Mouse (Mus musculus) CH12.LX (cell line): ENCODE data around the gene Slc22a7. TPM values are rescaled to one million over a fixed set of nuclear protein-coding genes. Genes with fewer than 3 reads are reported as not detected.

ENCODE experiments used
- DNase-seq: peaks from one replicate; pipeline ENCODE4 v3.0.0-alpha.2; 2013; ENCODE audit errors: extremely low read depth
- H3K27ac ChIP-seq: 2 replicates; pipeline ENCODE4 v1.5.1; 2012; ENCODE audit warnings: low read depth, mild to moderate bottlenecking, control low read depth, moderate library complexity; ENCODE audit not compliant: insufficient read depth
- H3K27me3 ChIP-seq: replicated peaks from 2 replicates; pipeline ENCODE3; 2012; ENCODE audit warnings: inconsistent platforms
- H3K36me3 ChIP-seq, 2 experiments: replicated peaks in 1 of 2; 2 replicates each; pipeline versions ENCODE3 to v1.6.1; 2012; ENCODE audit warnings: inconsistent platforms in 1 of 2, low read length in 1 of 2, mild to moderate bottlenecking in 1 of 2, mixed read lengths in 1 of 2, moderate library complexity in 1 of 2; ENCODE audit not compliant: control insufficient read depth in 1 of 2, insufficient read depth in 1 of 2
- H3K4me1 ChIP-seq, 2 experiments: 2 replicates each; pipeline ENCODE4 v1.6.1; 2012; ENCODE audit warnings: inconsistent platforms in 1 of 2, moderate library complexity in 1 of 2; ENCODE audit not compliant: insufficient read depth in 2 of 2, control insufficient read depth in 1 of 2
- H3K4me2 ChIP-seq: 2 replicates; pipeline ENCODE4 v1.6.1; 2012; ENCODE audit warnings: low read depth, mild to moderate bottlenecking, control low read depth; ENCODE audit not compliant: poor library complexity, insufficient read depth, severe bottlenecking
- H3K4me3 ChIP-seq, 3 experiments: fragments of 150-350 bp in 1 of 3; sonication (generic) in 1 of 3; replicated peaks in 1 of 3; 2 replicates each; pipeline versions ENCODE3 to v1.5.1; 2011 to 2012; ENCODE audit warnings: low read depth in 2 of 3, low read length in 2 of 3, mild to moderate bottlenecking in 2 of 3, moderate library complexity in 2 of 3, control low read depth in 1 of 3, improper control_type of control experiment in 1 of 3, inconsistent platforms in 1 of 3, mixed read lengths in 1 of 3; ENCODE audit not compliant: poor library complexity in 1 of 3
- H3K79me2 ChIP-seq: replicated peaks from 2 replicates; pipeline ENCODE4 v1.6.1; 2012; ENCODE audit warnings: mild to moderate bottlenecking, moderate library complexity; ENCODE audit not compliant: control insufficient read depth, poor library complexity, insufficient read depth, severe bottlenecking; ENCODE audit errors: extremely low read depth
- H3K9ac ChIP-seq: 2 replicates; pipeline ENCODE4 v1.6.1; 2012; ENCODE audit warnings: low read depth, mild to moderate bottlenecking, control low read depth, moderate library complexity; ENCODE audit not compliant: insufficient read depth
- H3K9me3 ChIP-seq: replicated peaks from 2 replicates; pipeline ENCODE3; 2012; ENCODE audit warnings: low read length, inconsistent platforms, mixed read lengths
- BHLHE40 ChIP-seq: IDR thresholded peaks from 2 replicates; pipeline ENCODE4 v1.6.1; 2011; ENCODE audit warnings: mild to moderate bottlenecking, low read depth, low read length, improper control_type of control experiment
- CHD1 ChIP-seq: IDR thresholded peaks from 2 replicates; pipeline ENCODE4 v1.6.1; 2012; ENCODE audit warnings: low read depth, low read length, improper control_type of control experiment, inconsistent platforms
- E2F4 ChIP-seq: IDR thresholded peaks from 2 replicates; pipeline ENCODE4 v1.6.1; 2011; ENCODE audit warnings: low read depth, low read length, improper control_type of control experiment; ENCODE audit not compliant: insufficient replicate concordance
- EP300 ChIP-seq: IDR thresholded peaks from 2 replicates; pipeline ENCODE4 v1.6.1; 2011; ENCODE audit warnings: low read length, improper control_type of control experiment
- ETS1 ChIP-seq: conservative IDR thresholded peaks from 2 replicates; pipeline ENCODE4 v1.6.1; 2012; ENCODE audit warnings: low read depth, mild to moderate bottlenecking, inconsistent platforms, low read length, improper control_type of control experiment, moderate library complexity
- GABPA ChIP-seq: IDR thresholded peaks from 2 replicates; pipeline ENCODE4 v1.6.1; 2012; ENCODE audit warnings: low read depth, low read length, improper control_type of control experiment, inconsistent platforms; ENCODE audit not compliant: insufficient replicate concordance
- HCFC1 ChIP-seq: IDR thresholded peaks from 2 replicates; pipeline ENCODE4 v1.6.1; 2012; ENCODE audit warnings: low read depth, mild to moderate bottlenecking, inconsistent platforms, low read length, improper control_type of control experiment
- JUN ChIP-seq: IDR thresholded peaks from 2 replicates; pipeline ENCODE4 v1.6.1; 2011; ENCODE audit warnings: low read depth, mild to moderate bottlenecking, low read length, improper control_type of control experiment, moderate library complexity; ENCODE audit not compliant: insufficient read depth
- JUND ChIP-seq: conservative IDR thresholded peaks from 2 replicates; pipeline ENCODE4 v1.6.1; 2011; ENCODE audit warnings: low read depth, low read length, improper control_type of control experiment
- KAT2A ChIP-seq: IDR thresholded peaks from 2 replicates; pipeline ENCODE4 v1.6.1; 2012; ENCODE audit warnings: low read length, improper control_type of control experiment, inconsistent platforms; ENCODE audit not compliant: insufficient replicate concordance
- MAX ChIP-seq: IDR thresholded peaks from 2 replicates; pipeline ENCODE4 v1.6.1; 2011; ENCODE audit warnings: low read length, improper control_type of control experiment
- MAZ ChIP-seq: IDR thresholded peaks from 2 replicates; pipeline ENCODE4 v1.6.1; 2012; ENCODE audit warnings: low read depth, mild to moderate bottlenecking, inconsistent platforms, low read length, improper control_type of control experiment, moderate library complexity
- MXI1 ChIP-seq: IDR thresholded peaks from 2 replicates; pipeline ENCODE4 v1.6.1; 2011; ENCODE audit warnings: mild to moderate bottlenecking, low read depth, low read length, improper control_type of control experiment
- MYC ChIP-seq: IDR thresholded peaks from 2 replicates; pipeline ENCODE4 v1.6.1; 2011; ENCODE audit warnings: low read depth, mild to moderate bottlenecking, improper control_type of control experiment, low read length
- NELFE ChIP-seq: IDR thresholded peaks from 2 replicates; pipeline ENCODE4 v1.6.1; 2011; ENCODE audit warnings: low read depth, low read length, improper control_type of control experiment
- NRF1 ChIP-seq: IDR thresholded peaks from 2 replicates; pipeline ENCODE4 v1.6.1; 2014; ENCODE audit warnings: low read depth, mild to moderate bottlenecking, inconsistent platforms, low read length, improper control_type of control experiment, moderate library complexity
- POLR2A ChIP-seq: IDR thresholded peaks from 2 replicates; pipeline ENCODE4 v1.6.1; 2011; ENCODE audit warnings: low read depth, mild to moderate bottlenecking, improper control_type of control experiment, low read length
- SIN3A ChIP-seq: IDR thresholded peaks from 2 replicates; pipeline ENCODE4 v1.6.1; 2012; ENCODE audit warnings: low read length, improper control_type of control experiment, inconsistent platforms
- TBP ChIP-seq: conservative IDR thresholded peaks from 2 replicates; pipeline ENCODE4 v1.6.1; 2011; ENCODE audit warnings: low read depth, low read length, improper control_type of control experiment
- UBTF ChIP-seq: IDR thresholded peaks from 2 replicates; pipeline ENCODE4 v1.6.1; 2012; ENCODE audit warnings: low read depth, mild to moderate bottlenecking, inconsistent platforms, low read length, improper control_type of control experiment, moderate library complexity
- USF1 ChIP-seq: IDR thresholded peaks from 2 replicates; pipeline ENCODE4 v1.6.1; 2014; ENCODE audit warnings: low read depth, mild to moderate bottlenecking, inconsistent platforms, low read length, improper control_type of control experiment
- ZKSCAN1 ChIP-seq: IDR thresholded peaks from 2 replicates; pipeline ENCODE4 v1.6.1; 2012; ENCODE audit warnings: low read depth, inconsistent platforms, low read length, improper control_type of control experiment, borderline replicate concordance
- dilution Hi-C: fragments of 300-500 bp; cut with MboI; formaldehyde crosslinking; loops from 2 replicates; pipeline ENCODE4 v1.14.3; 2020; ENCODE audit warnings: low sequenced_read_pairs; ENCODE audit not compliant: extremely low pct_unique_long_range_greater_than_20kb, extremely low pct_ligation_motif_present
- in situ Hi-C: fragments of 300-500 bp; cut with MboI; formaldehyde crosslinking; loops from 3 replicates; pipeline ENCODE4 v1.14.3; 2019; ENCODE audit warnings: low sequenced_read_pairs, low pct_ligation_motif_present, low pct_unique_long_range_greater_than_20kb, mixed read lengths
- polyA plus RNA-seq: library from polyadenylated mRNA; unstranded; fragments of >175 nt; gene quantifications from 2 replicates; pipeline ENCODE4 v1.2.1, GENCODE M21; 2012; ENCODE audit warnings: low read depth; ENCODE audit not compliant: insufficient read length
- total RNA-seq, 2 experiments: library from RNA; depleted of rRNA; stranded (reverse); fragments of 300-350 nt in 1 of 2; fragments of >200 nt in 1 of 2; gene quantifications; 2 replicates each; pipeline ENCODE4 v1.2.3; 2012 to 2014

Slc22a7 gene
- total and polyA plus RNA-seq, 3 experiments, result not detected

GRCm38 (mm10) chr17:46484021-46484431, 45.8 kb upstream of the Slc22a7 start:
- Histone ChIP-seq H3K27ac (no peak overlapping the region), H3K36me3 (no peaks in the 10 kb centered on the region), H3K9me3 (no peaks in the 10 kb centered on the region), H3K27me3 (peaks cover 94% of the 10 kb centered on the region), H3K4me2 (peak overlapping the region; percentile 45), H3K79me2 (no peaks in the 10 kb centered on the region), H3K9ac (0 out of 2 replicates have a peak overlapping the region, but pooled peaks have one; percentile 13), H3K4me3 (peak overlapping the region in 1 of 3 experiments; percentile 5), H3K4me1 (peaks cover 12 to 13% of the 10 kb centered on the region in 2 experiments)
- no peak for DNase-seq
- in situ Hi-C loops, result no loop called here
- dilution Hi-C loops, result no loop called here
- TF ChIP-seq SIN3A (no peak), UBTF (0 out of 2 replicates have a peak, but pooled peaks have one; percentile 35)

GRCm38 (mm10) chr17:46483561-46484001, 45.3 kb upstream of the Slc22a7 start:
- no peak for DNase-seq
- peak overlapping the region; percentile 45; the same call in 1 of the 2 replicates for H3K4me2 ChIP-seq
- TF ChIP-seq KAT2A (0 out of 2 replicates have a peak, but pooled peaks have one; percentile 51), HCFC1 (peak; percentile 83), BHLHE40 (no peak)

GRCm38 (mm10) chr17:46477286-46477685, 39.0 kb upstream of the Slc22a7 start:
- no peaks in the 10 kb centered on the region for H3K4me1 ChIP-seq
- H3K36me3 ChIP-seq, result no peaks in the 10 kb centered on the region
- no peak overlapping the region for H3K4me2 ChIP-seq
- H3K4me3 ChIP-seq, result no peak overlapping the region
- H3K9ac ChIP-seq, result no peak overlapping the region
- H3K27ac ChIP-seq, result no peak overlapping the region
- DNase-seq, result no peak
- peaks cover 90% of the 10 kb centered on the region for H3K27me3 ChIP-seq
- no peaks in the 10 kb centered on the region for H3K9me3 ChIP-seq
- TF ChIP-seq NELFE (no peak), POLR2A (no peak), GABPA (no peak), MAX (no peak), NRF1 (no peak), JUN (no peak), USF1 (no peak), ZKSCAN1 (no peak), MXI1 (no peak), HCFC1 (no peak), TBP (no peak), MAZ (no peak), EP300 (no peak), ETS1 (no peak), JUND (no peak), CHD1 (no peak), E2F4 (no peak), MYC (no peak)
- in situ Hi-C loops, result no loop called here
- H3K79me2 ChIP-seq, result no peaks in the 10 kb centered on the region
- dilution Hi-C loops, result no loop called here

More at GRCm38 (mm10) chr17:46483561-46484001, 45.3 kb upstream of the Slc22a7 start:
- Histone ChIP-seq H3K36me3 (no peaks in the 10 kb centered on the region), H3K27ac (no peak overlapping the region), H3K4me3 (no peak overlapping the region), H3K79me2 (no peaks in the 10 kb centered on the region), H3K9me3 (no peaks in the 10 kb centered on the region), H3K4me1 (peaks cover 12 to 13% of the 10 kb centered on the region in 2 experiments), H3K9ac (no peak overlapping the region), H3K27me3 (peaks cover 96% of the 10 kb centered on the region)
- dilution Hi-C loops, result no loop called here
- in situ Hi-C loops, result no loop called here
